Mouse (Mus musculus) liver, embryonic 14.5 days (tissue): ENCODE results near the gene Maml3. TPM values are rescaled to one million over a fixed set of nuclear protein-coding genes. Genes with fewer than 3 reads are reported as not detected.
A peak's percentile ranks its signal among the peaks of the same experiment; 100 is the strongest.

Experiments
- ATAC-seq: fragments of 200-750 bp; cut with Nextera tagmentation; 2 replicates; pipeline ENCODE4 v1.8.0; 2017; ENCODE audit warnings: moderate number of reproducible peaks, mild to moderate bottlenecking, moderate library complexity; ENCODE audit not compliant: insufficient read depth
- DNase-seq, 3 experiments: peaks; one replicate each; pipeline ENCODE4 v3.0.0-alpha.2; 2012 to 2013; ENCODE audit warnings: low read depth in 3 of 3, low spot score in 3 of 3
- H3K27ac ChIP-seq: fragments of 300-500 bp; sonication (generic); 2 replicates; pipeline ENCODE4 v1.5.1; 2014; ENCODE audit warnings: moderate library complexity, mild to moderate bottlenecking, control low read depth, inconsistent platforms
- H3K27me3 ChIP-seq: fragments of 300-500 bp; sonication (generic); 2 replicates; pipeline ENCODE4 v1.6.1; 2014; ENCODE audit warnings: mild to moderate bottlenecking, low read length, moderate library complexity; ENCODE audit not compliant: control insufficient read depth, insufficient read depth
- H3K36me3 ChIP-seq: fragments of 300-500 bp; sonication (generic); replicated peaks from 2 replicates; pipeline ENCODE4 v1.6.1; 2014; ENCODE audit warnings: low read depth; ENCODE audit not compliant: control insufficient read depth, insufficient read depth
- H3K4me1 ChIP-seq, 2 experiments: fragments of 200-500 bp in 1 of 2; fragments of 300-500 bp in 1 of 2; sonication (generic) in 1 of 2; replicated peaks; 2 replicates each; pipeline ENCODE4 v1.6.1; 2012 to 2014; ENCODE audit warnings: antibody characterized with exemption in 1 of 2, inconsistent platforms in 1 of 2, low read length in 1 of 2; ENCODE audit not compliant: control insufficient read depth in 2 of 2, insufficient read depth in 2 of 2
- H3K4me2 ChIP-seq: fragments of 300-500 bp; sonication (generic); 2 replicates; pipeline ENCODE4 v1.6.1; 2014; ENCODE audit warnings: low read depth, mild to moderate bottlenecking, control low read depth, moderate library complexity
- H3K4me3 ChIP-seq, 2 experiments: fragments of 200-500 bp in 1 of 2; fragments of 300-500 bp in 1 of 2; sonication (generic) in 1 of 2; 2 replicates each; pipeline ENCODE4 v1.5.1; 2012 to 2014; ENCODE audit warnings: low read depth in 2 of 2, low read length in 2 of 2, mild to moderate bottlenecking in 2 of 2, control low read depth in 1 of 2, inconsistent platforms in 1 of 2, moderate library complexity in 1 of 2; ENCODE audit not compliant: insufficient read depth in 1 of 2
- H3K9ac ChIP-seq: fragments of 300-500 bp; sonication (generic); replicated peaks from 2 replicates; pipeline ENCODE4 v1.6.1; 2014; ENCODE audit warnings: mild to moderate bottlenecking, control low read depth, moderate library complexity
- H3K9me3 ChIP-seq: fragments of 300-500 bp; sonication (generic); 2 replicates; pipeline ENCODE4 v1.6.1; 2016; ENCODE audit warnings: low read length, mixed read lengths; ENCODE audit not compliant: control insufficient read depth
- CTCF ChIP-seq: IDR thresholded peaks from 2 replicates; pipeline ENCODE4 v1.5.1; 2016; ENCODE audit warnings: antibody characterized with exemption, low read depth, control low read depth
- EP300 ChIP-seq: IDR thresholded peaks from 2 replicates; pipeline ENCODE4 v1.6.1; 2016; ENCODE audit warnings: antibody characterized with exemption, low read depth
- WGBS: fragments of 180-500 bp; shearing (Covaris S2); extraction: QIAGEN DNeasy Blood & Tissue Kit; methylation state at CpG from one replicate; pipeline ENCODE4 v1.1.7; 2014; ENCODE audit not compliant: insufficient replicate concordance; 5-methylcytosine and 5-hydroxymethylcytosine counted together
- polyA plus RNA-seq, 2 experiments: library from polyadenylated mRNA; depleted of rRNA in 1 of 2; stranded (reverse) in 1 of 2; unstranded in 1 of 2; fragments of >200 nt; fragmentation: Nextera tagmentation in 1 of 2; extraction: Ambion mirVana in 1 of 2; gene quantifications; 2 replicates each; pipeline versions ENCODE4 v1.2.1 to v1.2.3; 2012 to 2014

Gene Maml3
- polyA plus RNA-seq, 2 experiments = 0.57 to 0.71 TPM

- Histone ChIP-seq H3K9me3 (no peaks in the 10 kb centered on the region), H3K27ac (peak overlapping the region; percentile 85), H3K27me3 (no peaks in the 10 kb centered on the region), H3K36me3 (no peaks in the 10 kb centered on the region), H3K4me3 (no peak overlapping the region; a peak in 1 of 4 replicates), H3K4me1 (peaks cover 30 to 50% of the 10 kb centered on the region in 2 experiments), H3K4me2 (peak overlapping the region; percentile 52), H3K9ac (peak overlapping the region; percentile 19; the same call in 1 of the 2 replicates)
- WGBS = 9% methylated on average over 4 of the region's 4 CpGs
- peak; percentile 93 for ATAC-seq
- peak; percentile 62 to 64 (median 62) for DNase-seq
- TF ChIP-seq CTCF (no peak), EP300 (peak; percentile 80)
Observed at GRCm38 (mm10) chr3:51744339-51744759, 360.5 kb downstream of the Maml3 start.

- peak in 1 of 3 experiments; percentile 19 for DNase-seq
- WGBS = 16% methylated on average over 6 of the region's 6 CpGs
- Histone ChIP-seq H3K9me3 (no peaks in the 10 kb centered on the region), H3K9ac (no peak overlapping the region), H3K27me3 (no peaks in the 10 kb centered on the region), H3K36me3 (no peaks in the 10 kb centered on the region), H3K4me1 (peaks cover 35 to 50% of the 10 kb centered on the region in 2 experiments), H3K27ac (no peak overlapping the region; the same call in 1 of the 2 replicates), H3K4me3 (no peak overlapping the region), H3K4me2 (no peak overlapping the region)
- TF ChIP-seq EP300 (peak; percentile 46; the same call in 1 of the 2 replicates), CTCF (no peak)
- ATAC-seq = peak; percentile 61
Observed at GRCm38 (mm10) chr3:51742405-51742804, 362.5 kb downstream of the Maml3 start.

- Histone ChIP-seq H3K36me3 (no peaks in the 10 kb centered on the region), H3K4me2 (no peak overlapping the region), H3K9ac (no peak overlapping the region), H3K4me1 (peaks cover 35 to 55% of the 10 kb centered on the region in 2 experiments), H3K27me3 (no peaks in the 10 kb centered on the region), H3K27ac (no peak overlapping the region; the same call in 1 of the 2 replicates), H3K9me3 (no peaks in the 10 kb centered on the region), H3K4me3 (no peak overlapping the region)
- ATAC-seq (no peak), DNase-seq (no peak)
- 76% methylated on average over 10 of the region's 10 CpGs for whole genome bisulfite sequencing
- no peak for TF ChIP-seq CTCF
- no peak for TF ChIP-seq EP300
Observed at GRCm38 (mm10) chr3:51741824-51742223, 363.1 kb downstream of the Maml3 start.

GRCm38 (mm10) chr3:51739835-51740112 is 365.1 kb downstream of the Maml3 start:
- Histone ChIP-seq H3K4me2 (no peak overlapping the region), H3K9ac (no peak overlapping the region), H3K27ac (no peak overlapping the region), H3K36me3 (no peaks in the 10 kb centered on the region), H3K4me1 (peaks cover 28 to 49% of the 10 kb centered on the region in 2 experiments), H3K4me3 (no peak overlapping the region), H3K27me3 (no peaks in the 10 kb centered on the region), H3K9me3 (no peaks in the 10 kb centered on the region)
- ATAC-seq = no peak
- TF ChIP-seq EP300 = no peak
- DNase-seq = no peak

DNA sequence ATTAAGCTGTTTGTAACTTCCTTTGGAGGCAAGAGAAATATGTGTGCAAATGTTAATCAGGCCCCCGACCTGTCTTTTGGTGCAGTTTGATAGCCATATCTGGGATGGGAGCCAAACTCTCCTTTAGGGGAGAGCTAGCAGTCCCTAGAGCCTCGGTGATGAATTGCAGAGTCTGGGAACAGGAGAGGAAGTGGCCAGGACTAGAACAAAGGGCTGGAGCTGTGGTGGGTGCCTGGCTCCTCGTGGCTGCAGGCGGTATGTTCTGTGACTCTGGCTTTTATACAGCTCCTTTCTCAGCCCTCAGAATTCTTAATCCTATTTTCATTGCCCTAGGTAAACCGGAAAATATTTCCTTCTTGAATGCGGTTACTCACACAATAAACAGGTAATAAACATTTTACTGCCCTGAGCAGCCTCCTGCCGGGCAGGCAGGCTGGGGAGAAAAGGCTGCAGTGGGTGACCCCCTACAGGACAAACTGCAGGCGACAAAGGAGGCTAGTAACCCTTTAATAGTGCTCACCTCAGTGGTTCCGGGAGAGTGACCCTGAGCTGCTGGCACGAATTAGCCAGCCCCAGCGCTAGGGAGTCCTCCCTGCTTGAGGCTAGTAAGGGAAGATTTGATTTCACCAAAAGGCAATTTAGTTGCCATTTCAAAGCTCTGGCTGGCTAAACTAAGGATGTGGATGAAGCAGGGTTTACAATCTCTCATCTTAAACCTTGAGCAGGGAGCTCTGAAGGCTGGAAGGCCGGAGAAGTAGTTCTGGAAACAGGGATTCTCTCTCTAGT is 365.6 kb downstream of the Maml3 start:
- peak overlapping the region; percentile 23; the same call in 1 of the 2 replicates for H3K9ac ChIP-seq
- WGBS = 17% methylated on average over 12 of the region's 12 CpGs
- H3K4me1 ChIP-seq = peaks cover 24 to 44% of the 10 kb centered on the region in 2 experiments
- H3K9me3 ChIP-seq = no peaks in the 10 kb centered on the region
- ATAC-seq = no peak
- no peak overlapping the region for H3K27ac ChIP-seq
- no peaks in the 10 kb centered on the region for H3K36me3 ChIP-seq
- no peak overlapping the region for H3K4me2 ChIP-seq
- H3K27me3 ChIP-seq = no peaks in the 10 kb centered on the region
- TF ChIP-seq EP300 (no peak), CTCF (peak; percentile 46)
- no peak overlapping the region for H3K4me3 ChIP-seq
- no peak for DNase-seq
